1 mouse cellular context compared by ENCODE assay signal in genomic region chr5:43105528-43105927, GRCm38 (mm10).
TF ChIP-seq lines count a peak whose summit lies in the region.

No protein-coding gene starts in this region.

TF ChIP-seq in MEL, 35 proteins besides CTCF, POLR2A, EP300 and RAD21 (continued from another document):
- no peak for TF ChIP-seq E2F4 (IDR thresholded peaks at IDR 0.05; ENCODE audit: borderline replicate concordance, low read depth, low read length)
- no peak for TF ChIP-seq USF2 (IDR thresholded peaks at IDR 0.05; ENCODE audit: borderline replicate concordance in 1 of 2, insufficient read depth in 1 of 2, low read depth in 1 of 2, low read length in 2 of 2)
- no peak for TF ChIP-seq JUND (IDR thresholded peaks at IDR 0.05; ENCODE audit: low read depth, low read length)
- TF ChIP-seq MAZ (IDR thresholded peaks at IDR 0.05; ENCODE audit: low read depth, low read length): no peak
- peak; percentile 74 for TF ChIP-seq GATA1 (IDR thresholded peaks at IDR 0.05; ENCODE audit: low read depth, low read length)
